Mouse (Mus musculus) myocyte (in vitro differentiated cells): ENCODE data around the gene Ppt1. TPM values are rescaled to one million over a fixed set of nuclear protein-coding genes. Genes with fewer than 3 reads are reported as not detected.
A peak's percentile ranks its signal among the peaks of the same experiment; 100 is the strongest.

Experiments
- H3K27me3 ChIP-seq: one replicate; pipeline ENCODE4 v1.6.1; 2011; ENCODE audit not compliant: control insufficient read depth, insufficient read depth, insufficient read length
- H3K36me3 ChIP-seq: one replicate; pipeline ENCODE4 v1.6.1; 2011; ENCODE audit not compliant: control insufficient read depth, insufficient read depth
- H3K4me2 ChIP-seq: one replicate; pipeline ENCODE4 v1.6.1; 2011; ENCODE audit warnings: low read depth, control low read depth
- H3K4me3 ChIP-seq: one replicate; pipeline ENCODE4 v1.5.1; 2011; ENCODE audit warnings: mild to moderate bottlenecking, control low read depth, moderate library complexity
- H3K79me2 ChIP-seq: one replicate; pipeline ENCODE4 v1.6.1; 2011; ENCODE audit not compliant: control insufficient read depth, insufficient read depth
- H3ac ChIP-seq: one replicate; pipeline ENCODE4 v1.6.1; 2011; ENCODE audit not compliant: control insufficient read depth, insufficient read length
- CEBPB ChIP-seq: IDR thresholded peaks from 2 replicates; pipeline ENCODE4 v1.6.1; 2011; ENCODE audit warnings: mild to moderate bottlenecking, moderate library complexity; ENCODE audit not compliant: poor library complexity, insufficient read depth, severe bottlenecking
- E2F4 ChIP-seq: IDR thresholded peaks from one replicate; pipeline ENCODE4 v1.6.1; 2011; ENCODE audit warnings: mild to moderate bottlenecking, control low read depth, moderate library complexity; ENCODE audit not compliant: insufficient read depth
- MAX ChIP-seq: IDR thresholded peaks from one replicate; pipeline ENCODE4 v1.6.1; 2011; ENCODE audit warnings: low read depth, mild to moderate bottlenecking, control low read depth
- MYOD1 ChIP-seq, 3 experiments: IDR thresholded peaks; one replicate each; pipeline ENCODE4 v1.6.1; 2011; ENCODE audit warnings: control low read depth in 2 of 3, low read depth in 2 of 3, mild to moderate bottlenecking in 2 of 3, moderate library complexity in 1 of 3; ENCODE audit not compliant: insufficient read length in 2 of 3, control insufficient read depth in 1 of 3
- MYOG ChIP-seq, 3 experiments: IDR thresholded peaks; one replicate each; pipeline ENCODE4 v1.6.1; 2011; ENCODE audit warnings: control low read depth in 2 of 3, low read depth in 2 of 3, mild to moderate bottlenecking in 2 of 3; ENCODE audit not compliant: insufficient read length in 2 of 3, control insufficient read depth in 1 of 3, insufficient read depth in 1 of 3
- POLR2A ChIP-seq: IDR thresholded peaks from one replicate; pipeline ENCODE4 v1.6.1; 2011; ENCODE audit warnings: low read depth, mild to moderate bottlenecking, control low read depth, moderate library complexity; ENCODE audit not compliant: insufficient read length
- POLR2AphosphoS2 ChIP-seq: IDR thresholded peaks from one replicate; pipeline ENCODE4 v1.6.1; 2011; ENCODE audit warnings: low read depth, control low read depth; ENCODE audit not compliant: insufficient read length
- REST ChIP-seq: IDR thresholded peaks from one replicate; pipeline ENCODE4 v1.6.1; 2011; ENCODE audit warnings: mild to moderate bottlenecking, control low read depth, moderate library complexity; ENCODE audit not compliant: insufficient read depth, insufficient read length
- SRF ChIP-seq: IDR thresholded peaks from one replicate; pipeline ENCODE4 v1.6.1; 2011; ENCODE audit warnings: low read depth; ENCODE audit not compliant: control insufficient read depth, insufficient read length
- TCF12 ChIP-seq: IDR thresholded peaks from one replicate; pipeline ENCODE4 v1.6.1; 2011; ENCODE audit warnings: mild to moderate bottlenecking, control low read depth; ENCODE audit not compliant: poor library complexity, insufficient read depth, severe bottlenecking
- TCF3 ChIP-seq: IDR thresholded peaks from one replicate; pipeline ENCODE4 v1.6.1; 2011; ENCODE audit warnings: low read depth, control low read depth; ENCODE audit not compliant: insufficient read length
- USF1 ChIP-seq: IDR thresholded peaks from one replicate; pipeline ENCODE4 v1.6.1; 2011; ENCODE audit warnings: low read depth, mild to moderate bottlenecking, control low read depth, moderate library complexity
- polyA plus RNA-seq: library from polyadenylated mRNA; unstranded; fragments of >200 nt; fragmentation: generic; extraction: Trizol; gene quantifications from one replicate; pipeline ENCODE4 v1.2.1, GENCODE M21; 2012; ENCODE audit warnings: missing spikeins

Ppt1 gene
- polyA plus RNA-seq, 1 experiment = 49.9 TPM

- peak overlapping the region; percentile 100 for H3K4me2 ChIP-seq
- no peak overlapping the region for H3ac ChIP-seq
- no peak for TF ChIP-seq SRF
- TF ChIP-seq E2F4 = no peak
- TF ChIP-seq POLR2AphosphoS2 = no peak
- no peak for TF ChIP-seq TCF12
- no peak for TF ChIP-seq MYOD1 (IDR thresholded peaks at IDR 0.05; ENCODE audit: control insufficient read depth in 1 of 3, insufficient read length in 2 of 3, low read depth in 2 of 3)
- TF ChIP-seq POLR2A = no peak
- H3K4me3 ChIP-seq = peak overlapping the region; percentile 53
- H3K36me3 ChIP-seq = no peaks in the 10 kb centered on the region
- H3K79me2 ChIP-seq = peaks cover under 1% of the 10 kb centered on the region
- H3K27me3 ChIP-seq = peaks cover 7% of the 10 kb centered on the region
Observed at GRCm38 (mm10) chr4:122836403-122836775, 347 bp downstream of the Ppt1 start.

DNA sequence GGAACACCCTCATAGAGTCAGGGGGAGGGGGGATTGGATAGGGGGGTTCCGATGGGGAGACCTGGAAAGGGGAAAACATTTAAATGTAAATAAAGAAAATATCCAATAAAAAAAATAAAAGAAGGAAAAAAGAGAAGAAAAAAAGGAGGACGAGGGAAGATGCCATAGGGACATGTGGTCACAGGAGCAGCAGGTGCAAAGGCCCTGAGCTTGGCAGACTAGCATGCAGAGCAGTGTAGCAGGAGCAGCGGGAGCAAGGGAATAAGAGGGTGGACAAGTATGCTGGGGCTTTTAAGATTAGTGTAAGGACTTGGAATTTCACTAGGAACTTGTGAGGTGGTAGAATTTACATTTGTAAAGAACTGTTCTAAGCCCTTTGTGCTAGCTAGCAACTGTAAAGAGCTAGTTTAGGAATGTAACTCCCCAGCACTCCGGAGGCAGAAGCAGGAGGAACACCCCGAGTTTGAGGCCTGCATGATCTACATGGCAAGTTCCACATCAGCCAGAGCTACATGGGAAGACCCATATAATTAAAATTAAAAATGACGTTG is 1.2 kb downstream of the Ppt1 start:
- H3ac ChIP-seq = no peak overlapping the region
- H3K4me2 ChIP-seq = peak overlapping the region; percentile 100
- H3K36me3 ChIP-seq = no peaks in the 10 kb centered on the region
- peak overlapping the region; percentile 53 for H3K4me3 ChIP-seq
- TF ChIP-seq MYOG (IDR thresholded peaks at IDR 0.05; ENCODE audit: control insufficient read depth in 1 of 3, insufficient read depth in 1 of 3, insufficient read length in 2 of 3, low read depth in 2 of 3) (peak in 2 of 3 experiments; percentile 6 to 18), MYOD1 (IDR thresholded peaks at IDR 0.05; ENCODE audit: control insufficient read depth in 1 of 3, insufficient read length in 2 of 3, low read depth in 2 of 3) (peak in 2 of 3 experiments; percentile 37 to 53), SRF (no peak)
- peaks cover under 1% of the 10 kb centered on the region for H3K27me3 ChIP-seq
- peaks cover 5% of the 10 kb centered on the region for H3K79me2 ChIP-seq

DNA sequence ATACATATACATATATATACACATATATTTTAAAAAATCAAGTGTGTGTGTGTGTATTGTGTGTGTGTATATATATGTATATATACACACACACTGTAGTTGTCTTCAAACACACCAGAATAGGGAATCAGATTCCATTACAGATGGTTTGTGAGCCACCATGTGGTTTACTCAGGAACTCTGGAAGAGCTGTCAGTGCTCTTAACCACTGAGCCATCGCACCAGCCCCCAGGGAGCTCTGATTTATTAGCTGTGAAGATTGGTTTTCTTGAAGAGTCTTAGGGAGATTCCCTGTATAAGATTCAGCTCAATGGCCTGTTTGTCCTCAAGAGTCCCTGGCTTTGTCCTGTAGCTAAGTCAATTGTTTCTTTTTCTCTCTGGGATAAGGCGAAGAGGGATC is 2.0 kb downstream of the Ppt1 start:
- Histone ChIP-seq H3K27me3 (no peaks in the 10 kb centered on the region), H3ac (no peak overlapping the region), H3K79me2 (peaks cover 5% of the 10 kb centered on the region), H3K4me3 (no peak overlapping the region), H3K4me2 (peak overlapping the region; percentile 76), H3K36me3 (no peaks in the 10 kb centered on the region)
- TF ChIP-seq MAX = no peak

DNA sequence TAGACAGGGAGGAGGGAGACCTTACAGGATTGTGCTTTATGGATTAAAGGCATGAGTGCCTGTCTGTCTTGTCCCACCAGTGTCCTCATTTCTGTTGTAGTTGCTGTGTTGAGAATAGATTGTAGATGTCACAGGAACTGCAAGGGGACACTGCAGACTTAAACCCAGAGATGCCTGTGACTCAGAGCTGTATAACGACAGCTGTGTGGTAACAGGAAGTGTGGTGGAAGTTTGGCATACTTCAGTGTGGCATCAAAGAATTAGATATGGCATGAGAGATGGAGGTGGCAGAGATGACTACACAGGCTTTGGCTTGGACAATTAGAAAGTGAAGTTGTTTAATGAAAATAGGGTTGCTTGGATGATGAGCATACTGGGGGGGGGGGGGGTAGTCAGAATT is 2.4 kb downstream of the Ppt1 start:
- no peaks in the 10 kb centered on the region for H3K27me3 ChIP-seq
- peak overlapping the region; percentile 76 for H3K4me2 ChIP-seq
- peaks cover 5% of the 10 kb centered on the region for H3K79me2 ChIP-seq
- no peak overlapping the region for H3ac ChIP-seq
- H3K36me3 ChIP-seq = no peaks in the 10 kb centered on the region
- TF ChIP-seq POLR2AphosphoS2 (no peak), MYOD1 (IDR thresholded peaks at IDR 0.05; ENCODE audit: control insufficient read depth in 1 of 3, insufficient read length in 2 of 3, low read depth in 2 of 3) (peak in 2 of 3 experiments; percentile 52 to 83), MAX (no peak), E2F4 (no peak), REST (no peak), CEBPB (peak; percentile 20; the same call in 1 of the 2 replicates), USF1 (no peak), TCF12 (no peak), TCF3 (no peak), MYOG (IDR thresholded peaks at IDR 0.05; ENCODE audit: control insufficient read depth in 1 of 3, insufficient read depth in 1 of 3, insufficient read length in 2 of 3, low read depth in 2 of 3) (peak in 2 of 3 experiments; percentile 54 to 79), POLR2A (no peak), SRF (no peak)
- H3K4me3 ChIP-seq = no peak overlapping the region

- Histone ChIP-seq H3K27me3 (no peaks in the 10 kb centered on the region), H3K4me2 (no peak overlapping the region), H3K79me2 (no peaks in the 10 kb centered on the region), H3ac (no peak overlapping the region), H3K36me3 (peaks cover 19% of the 10 kb centered on the region), H3K4me3 (no peak overlapping the region)
- TF ChIP-seq POLR2AphosphoS2 (peak; percentile 47), MYOG (IDR thresholded peaks at IDR 0.05; ENCODE audit: control insufficient read depth in 1 of 3, insufficient read depth in 1 of 3, insufficient read length in 2 of 3, low read depth in 2 of 3) (peak in 1 of 3 experiments; percentile 18), REST (no peak)
Observed at GRCm38 (mm10) chr4:122848150-122848621, 12.1 kb downstream of the Ppt1 start.

DNA sequence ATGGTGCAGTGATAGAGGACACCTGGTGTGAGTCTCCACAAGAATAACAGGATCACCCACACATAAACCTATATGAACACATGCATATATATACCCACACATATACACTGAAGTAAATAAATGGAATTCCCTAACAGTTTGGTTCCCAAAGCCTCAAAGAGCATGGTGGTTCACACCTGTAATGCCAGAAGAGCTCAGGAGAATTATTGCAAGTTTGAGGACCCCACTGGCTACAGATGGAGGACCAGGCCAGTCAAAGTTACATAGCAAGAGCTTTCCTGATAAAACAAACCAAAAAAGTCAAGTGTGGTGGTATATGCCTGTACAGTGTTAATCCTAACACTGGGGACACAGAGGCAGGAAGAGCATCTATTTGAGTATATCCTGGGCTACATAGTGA is 15.5 kb downstream of the Ppt1 start:
- Histone ChIP-seq H3K27me3 (no peaks in the 10 kb centered on the region), H3K4me3 (no peak overlapping the region), H3K36me3 (peaks cover 35% of the 10 kb centered on the region), H3K79me2 (no peaks in the 10 kb centered on the region), H3K4me2 (no peak overlapping the region), H3ac (no peak overlapping the region)
- TF ChIP-seq MYOD1 (IDR thresholded peaks at IDR 0.05; ENCODE audit: control insufficient read depth in 1 of 3, insufficient read length in 2 of 3, low read depth in 2 of 3) (no peak), MYOG (IDR thresholded peaks at IDR 0.05; ENCODE audit: control insufficient read depth in 1 of 3, insufficient read depth in 1 of 3, insufficient read length in 2 of 3, low read depth in 2 of 3) (no peak), POLR2A (no peak), E2F4 (no peak), POLR2AphosphoS2 (no peak), USF1 (no peak), TCF3 (no peak), TCF12 (no peak), REST (no peak), CEBPB (no peak), SRF (no peak), MAX (no peak)
